8 mouse cellular contexts compared by ENCODE assay signal in the genomic region with DNA sequence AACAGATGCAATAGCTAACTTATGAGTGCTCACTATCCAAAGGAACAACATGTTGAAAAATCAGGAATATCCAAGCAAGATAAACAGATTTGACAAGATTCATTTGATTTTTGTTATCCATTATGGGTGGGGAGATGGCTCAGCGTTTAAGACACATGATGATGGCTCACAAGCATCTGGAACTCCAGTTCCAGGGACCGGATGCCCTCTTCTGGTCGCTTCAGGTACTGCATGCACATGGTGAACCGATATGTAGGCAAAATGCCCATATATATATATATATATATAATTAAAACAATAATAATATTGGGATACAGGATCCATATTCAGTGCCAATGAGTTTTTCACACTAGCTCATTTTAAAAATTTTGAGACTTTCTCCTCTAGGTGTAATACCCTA. TPM values are rescaled to one million over a fixed set of nuclear protein-coding genes. Genes with fewer than 3 reads are reported as not detected.
DNase-seq lines count a peak whose midpoint lies in the region; ATAC-seq and TF ChIP-seq lines count a peak whose summit lies in the region.

No protein-coding gene starts in this region.

- 14% methylated on average over 4 of the region's 4 CpGs for WGBS in hindbrain, embryonic 11.5 days
- WGBS in hindbrain, embryonic 13.5 days = 16% methylated on average over 4 of the region's 4 CpGs
- 8% methylated on average over 4 of the region's 4 CpGs for WGBS in cerebellum, adult 2 months

- TF ChIP-seq POLR2A in cerebellum, adult 2 months (IDR thresholded peaks at IDR 0.05; ENCODE audit: borderline replicate concordance, insufficient read depth, low read length) = no peak

- H3K9ac ChIP-seq in hindbrain, embryonic 11.5 days (ENCODE audit: low read depth, low read length) = no peak overlapping the region
- H3K9ac ChIP-seq in hindbrain, embryonic 13.5 days = no peak overlapping the region
- H3K9ac ChIP-seq in ES-E14 (ENCODE audit: insufficient read depth, low read depth, low read length, poor library complexity, severe bottlenecking) = no peak overlapping the region

- H3K36me3 ChIP-seq in hindbrain, embryonic 11.5 days (ENCODE audit: control insufficient read depth, insufficient read depth, low read length) = no peaks in the 10 kb centered on the region
- H3K36me3 ChIP-seq in hindbrain, embryonic 13.5 days = no peaks in the 10 kb centered on the region
- H3K36me3 ChIP-seq in ES-E14 (ENCODE audit: control insufficient read depth, insufficient read depth, low read length, poor library complexity, severe bottlenecking) = no peaks in the 10 kb centered on the region

- DNase-seq in hindbrain, embryonic 11.5 days (ENCODE audit: low spot score) = peak; percentile 86
- DNase-seq in 416B (ENCODE audit: low read depth) (peak; percentile 62), ES-E14 (ENCODE audit: low read depth, low spot score) (peak; percentile 54)
- DNase-seq in cerebellum, adult 2 months = peak; percentile 32 to 51
- DNase-seq in kidney, postnatal 10 days = peak; percentile 74
- peak; percentile 73 for DNase-seq in retina, postnatal 1 day
- DNase-seq in Muller cell, postnatal 12 days (ENCODE audit: inconsistent ontology term) = no peak

- no peak for ATAC-seq in hindbrain, embryonic 11.5 days (ENCODE audit: low FRiP score)
- ATAC-seq in hindbrain, embryonic 13.5 days (ENCODE audit: low FRiP score) = no peak

- no peak overlapping the region for H3K4me2 ChIP-seq in hindbrain, embryonic 11.5 days (replicated peaks; ENCODE audit: low read depth, low read length)
- H3K4me2 ChIP-seq in hindbrain, embryonic 13.5 days = no peak overlapping the region

- peak; percentile 69; the same call in 1 of the 2 replicates for TF ChIP-seq CTCF in cerebellum, adult 2 months (IDR thresholded peaks at IDR 0.05; ENCODE audit: borderline replicate concordance, insufficient read depth, low read depth, low read length)

- H3K9me3 ChIP-seq in hindbrain, embryonic 11.5 days (ENCODE audit: control insufficient read depth, low read length) = no peaks in the 10 kb centered on the region
- H3K9me3 ChIP-seq in hindbrain, embryonic 13.5 days = no peaks in the 10 kb centered on the region
- H3K9me3 ChIP-seq in ES-E14 (ENCODE audit: control insufficient read depth, insufficient read depth, low read depth, low read length) = no peaks in the 10 kb centered on the region

- H3K27me3 ChIP-seq in hindbrain, embryonic 11.5 days (ENCODE audit: control insufficient read depth, insufficient read depth, low read length) = no peaks in the 10 kb centered on the region
- H3K27me3 ChIP-seq in hindbrain, embryonic 13.5 days = peaks cover 13% of the 10 kb centered on the region
- H3K27me3 ChIP-seq in cerebellum, adult 2 months (ENCODE audit: control insufficient read depth, insufficient read depth, low read length) = no peaks in the 10 kb centered on the region

- H3K4me3 ChIP-seq in hindbrain, embryonic 11.5 days (ENCODE audit: low read depth, low read length) = no peak overlapping the region
- no peak overlapping the region for H3K4me3 ChIP-seq in hindbrain, embryonic 13.5 days
- H3K4me3 ChIP-seq in ES-E14 (ENCODE audit: insufficient read depth in 1 of 2, low read depth in 1 of 2, low read length in 2 of 2, poor library complexity in 1 of 2, severe bottlenecking in 1 of 2) = no peak overlapping the region
- no peak overlapping the region for H3K4me3 ChIP-seq in cerebellum, adult 2 months (replicated peaks; ENCODE audit: insufficient read depth, low read depth, low read length)

- no peaks in the 10 kb centered on the region for H3K4me1 ChIP-seq in hindbrain, embryonic 11.5 days (replicated peaks; ENCODE audit: control insufficient read depth, insufficient read depth, low read length)
- H3K4me1 ChIP-seq in hindbrain, embryonic 13.5 days (replicated peaks) = peaks cover 28% of the 10 kb centered on the region
- H3K4me1 ChIP-seq in ES-E14 (ENCODE audit: control insufficient read depth in 2 of 2, insufficient read depth in 2 of 2, low read length in 2 of 2, poor library complexity in 1 of 2) = no peaks in the 10 kb centered on the region
- no peaks in the 10 kb centered on the region for H3K4me1 ChIP-seq in cerebellum, adult 2 months (ENCODE audit: control insufficient read depth, insufficient read depth, low read length)

- in situ Hi-C loops in ES-E14 (cut with MboI; ENCODE audit: low sequenced_read_pairs in 2 of 2, unreplicated experiment in 2 of 2) = no loop called here

- H3K27ac ChIP-seq in hindbrain, embryonic 11.5 days (ENCODE audit: low read depth, low read length) = no peak overlapping the region
- H3K27ac ChIP-seq in hindbrain, embryonic 13.5 days = no peak overlapping the region
- no peak overlapping the region for H3K27ac ChIP-seq in ES-E14 (ENCODE audit: insufficient read depth, low read depth, low read length, poor library complexity, severe bottlenecking)
- no peak overlapping the region for H3K27ac ChIP-seq in cerebellum, adult 2 months (ENCODE audit: insufficient read depth, low read length)

TF ChIP-seq in ES-E14, 5 proteins besides CTCF, POLR2A, EP300 and RAD21:
- TF ChIP-seq ZNF384 (IDR thresholded peaks at IDR 0.05; ENCODE audit: low read depth, low read length) (no peak), MAFK (IDR thresholded peaks at IDR 0.05; ENCODE audit: insufficient read depth, low read depth, low read length) (no peak), ZC3H11A (IDR thresholded peaks at IDR 0.05; ENCODE audit: borderline replicate concordance, low read depth, low read length) (no peak), HCFC1 (IDR thresholded peaks at IDR 0.05; ENCODE audit: borderline replicate concordance, insufficient read depth, low read length) (no peak), CHD2 (IDR thresholded peaks at IDR 0.05; ENCODE audit: low read depth, low read length) (no peak)

RNA-seq across cellular contexts. Expression of a gene that starts 5.7 kb away (rescaled TPM):
- 8.5 and 9.1 TPM in 2 replicates for polyA plus RNA-seq in hindbrain, embryonic 11.5 days (2014; fragmentation: Nextera tagmentation; extraction: Ambion mirVana)
- 3.5 and 4.1 TPM in 2 replicates for polyA plus RNA-seq in hindbrain, embryonic 13.5 days (2015; fragmentation: Nextera tagmentation; extraction: Ambion mirVana)
- total RNA-seq in ES-E14 (2012; rRNA removed) = 5.2 and 7.1 TPM in 2 replicates
- polyA plus RNA-seq in cerebellum, adult 2 months (2012; rRNA removed) = 4.0 and 4.6 TPM in 2 replicates
